Mouse (Mus musculus) mouse trophoblast stem cell (cell line): ENCODE results near the gene Ercc6.

Source experiments
- in situ Hi-C, 2 experiments: fragments of 300-500 bp; cut with MseI, MboI; formaldehyde crosslinking; loops; 2 replicates in 1 of 2; 3 replicates in 1 of 2; pipeline ENCODE4 v1.15.1; 2025

Ercc6 gene

DNA sequence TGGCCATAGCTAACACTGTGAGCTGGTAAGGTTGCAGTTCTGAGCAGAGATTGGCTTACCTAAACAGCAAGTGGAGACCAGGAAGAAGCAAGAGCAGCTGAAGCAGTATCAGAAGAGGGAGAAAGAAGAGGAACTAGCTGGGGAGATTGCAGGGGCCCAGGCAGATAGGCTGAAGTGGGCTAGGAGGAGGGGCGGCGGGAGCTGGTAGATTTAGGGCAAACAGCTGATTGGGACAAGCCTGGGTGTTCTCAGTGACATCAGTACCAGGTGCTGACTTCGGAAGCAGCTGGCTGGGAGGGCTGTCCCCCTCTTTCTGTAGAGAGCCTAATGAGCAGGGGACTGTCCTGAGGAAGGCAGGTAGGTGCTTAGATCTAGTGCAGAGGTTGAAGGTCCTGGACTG, 48.1 kb downstream of the Ercc6 start:
- in situ Hi-C loops = no loop called here

GRCm38 (mm10) chr14:32563661-32564060, 50.3 kb downstream of the Ercc6 start:
- in situ Hi-C loops = no loop called here

DNA sequence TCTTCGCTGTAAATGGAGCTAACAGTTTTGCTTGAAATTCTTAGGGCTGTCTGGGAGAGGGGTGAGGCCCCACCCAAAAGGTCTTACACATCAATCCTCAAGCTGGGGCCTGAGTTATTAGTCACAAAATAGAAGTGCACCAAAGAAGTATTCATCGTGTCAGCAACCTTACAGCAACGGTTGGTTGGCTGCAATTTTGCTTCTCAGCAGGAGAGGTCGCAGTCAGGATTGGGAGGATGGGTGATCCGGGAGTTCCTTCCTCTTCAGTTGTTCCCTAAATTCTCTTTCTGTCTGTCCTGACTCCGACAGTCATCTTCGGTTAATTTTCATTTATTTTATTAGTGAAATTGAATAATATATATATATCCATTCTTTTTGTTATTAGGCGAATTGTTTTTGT, 59.2 kb downstream of the Ercc6 start:
- in situ Hi-C loops = no loop called here

GRCm38 (mm10) chr14:32578420-32578819, 65.1 kb downstream of the Ercc6 start:
- in situ Hi-C loops = no loop called here

DNA sequence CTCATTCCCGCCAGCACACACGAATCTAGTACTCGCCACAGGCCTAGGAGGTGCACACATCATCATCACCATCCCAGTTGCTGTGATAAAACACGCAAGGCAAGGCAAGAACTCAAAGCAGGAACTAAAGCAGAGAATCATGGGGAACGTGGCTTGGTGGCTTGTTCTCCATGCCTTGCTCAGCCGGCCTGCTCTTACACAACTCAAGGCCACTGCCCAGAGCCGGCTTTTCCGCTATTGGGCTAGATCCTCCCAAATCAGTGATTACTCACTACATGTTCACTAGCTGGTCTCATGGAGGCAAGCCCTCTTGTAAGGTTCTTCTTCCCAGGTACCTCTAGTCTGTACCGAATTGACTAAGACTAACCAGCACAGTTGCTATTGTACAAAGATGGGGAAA, 70.4 kb downstream of the Ercc6 start:
- in situ Hi-C loops = no loop called here

GRCm38 (mm10) chr14:32587013-32587784, 73.9 kb downstream of the Ercc6 start:
- in situ Hi-C loops = no loop called here

DNA sequence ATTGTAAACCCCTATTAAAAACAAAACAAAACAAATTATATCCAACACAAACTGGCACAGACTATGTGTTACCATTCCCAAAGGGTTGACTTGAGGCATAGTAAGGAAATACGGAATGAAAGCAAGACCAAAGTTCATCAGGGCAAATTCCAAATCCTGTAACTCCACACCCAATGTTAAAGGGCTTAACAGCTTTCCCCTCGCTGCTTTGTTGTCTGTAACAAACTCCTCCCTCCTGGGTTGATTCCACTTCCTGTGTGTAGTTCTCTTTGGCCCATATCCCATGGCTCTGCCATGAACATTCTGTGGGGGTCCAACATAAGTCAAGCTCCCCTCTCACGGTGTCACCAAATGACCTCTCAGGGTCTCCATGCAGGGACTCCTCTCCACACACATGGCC, 77.1 kb downstream of the Ercc6 start:
- in situ Hi-C loops = no loop called here

DNA sequence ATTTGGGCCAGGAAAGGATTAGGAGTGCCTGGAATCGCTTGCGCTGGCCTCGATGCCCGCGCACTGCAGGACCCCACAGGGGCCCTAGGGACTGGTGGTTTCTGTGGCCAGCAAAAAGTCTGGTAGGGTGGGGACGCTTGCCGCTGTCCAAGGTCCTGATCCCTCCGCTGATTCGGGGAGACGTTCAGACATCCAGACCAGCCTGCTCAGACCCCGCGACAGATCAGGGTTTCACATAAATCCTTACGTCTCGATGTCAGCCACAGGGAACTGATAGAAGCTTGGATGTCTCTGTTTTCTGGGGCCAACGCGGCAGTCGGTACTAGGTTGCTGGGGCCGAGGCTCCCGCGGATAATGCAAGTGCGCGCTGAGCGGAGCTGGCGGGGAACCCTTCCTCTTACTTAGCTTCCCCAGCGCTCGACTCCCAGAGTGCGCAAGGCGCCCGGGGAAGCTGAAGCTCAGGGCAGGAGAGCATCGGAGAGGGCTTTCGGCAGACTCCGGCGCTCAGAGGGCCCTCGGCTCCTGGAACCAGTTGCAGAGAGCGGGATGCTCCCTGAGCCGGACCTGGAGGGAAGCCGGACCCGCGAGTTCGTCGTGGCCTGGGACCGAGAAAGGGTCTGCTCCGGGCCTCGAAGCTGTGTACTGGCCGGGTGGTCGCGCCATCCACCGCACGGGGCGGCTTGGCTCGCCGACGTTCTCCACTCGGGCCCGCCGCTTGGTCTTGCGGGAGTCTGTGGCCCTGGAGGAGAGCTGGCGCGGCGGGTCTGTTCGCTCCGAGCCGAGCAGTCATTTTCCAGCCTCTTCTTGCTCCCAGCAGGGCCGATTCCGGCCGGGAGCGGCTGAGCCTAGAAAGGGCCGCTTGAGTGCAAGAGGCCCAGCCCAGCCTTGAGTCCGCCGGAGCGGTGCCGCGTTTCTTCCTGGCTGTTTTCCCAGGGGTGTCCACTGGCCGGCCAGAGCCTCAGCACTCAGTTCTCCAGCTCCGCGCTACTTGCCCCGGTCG, 84.2 kb downstream of the Ercc6 start:
- in situ Hi-C loops = no loop called here

DNA sequence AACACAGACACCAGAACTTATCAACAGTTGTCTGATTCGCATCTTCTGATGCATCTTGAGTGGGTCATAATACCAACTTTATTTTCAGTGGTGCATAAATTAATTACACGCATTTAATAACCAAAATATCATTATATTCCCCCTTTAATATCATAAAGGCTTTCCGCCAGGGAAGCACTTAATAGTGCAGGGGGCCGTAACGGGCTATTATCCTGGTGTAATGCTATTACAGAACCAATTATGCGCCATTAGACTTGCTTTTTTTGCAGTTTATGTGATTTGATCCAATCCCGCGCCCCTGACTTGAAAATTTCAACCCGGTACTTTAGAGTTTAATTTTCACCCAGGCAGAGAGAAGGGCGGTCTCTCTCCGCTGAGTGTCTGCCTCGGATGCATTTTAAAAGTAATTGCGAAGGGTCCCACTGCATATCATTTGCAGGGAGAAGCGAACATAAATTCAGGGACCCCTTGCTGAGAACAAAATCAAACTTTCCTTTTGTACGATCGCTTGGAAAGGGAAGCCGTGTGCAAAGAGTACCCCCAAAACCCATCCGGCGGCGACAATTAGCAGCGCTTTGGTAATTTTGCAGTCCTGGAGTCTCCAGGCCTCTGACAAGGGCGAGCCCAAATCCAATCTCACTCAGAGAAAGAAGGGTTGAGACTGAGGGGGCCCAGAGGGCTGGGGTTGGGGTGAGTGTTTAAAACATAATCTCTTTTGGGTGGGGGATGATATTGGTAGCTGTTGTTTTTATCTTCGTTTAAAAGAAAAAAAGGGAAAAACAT, 85.3 kb downstream of the Ercc6 start:
- in situ Hi-C loops = no loop called here

- in situ Hi-C loops = no loop called here
Measured at GRCm38 (mm10) chr14:32599290-32600041, 86.1 kb downstream of the Ercc6 start, which contains the start of gene Prrxl1. Gene Prrxl1, plus strand, starts transcription at chr14:32599407.

- in situ Hi-C loops = no loop called here
Measured at GRCm38 (mm10) chr14:32600110-32600509, 86.8 kb downstream of the Ercc6 start.

DNA sequence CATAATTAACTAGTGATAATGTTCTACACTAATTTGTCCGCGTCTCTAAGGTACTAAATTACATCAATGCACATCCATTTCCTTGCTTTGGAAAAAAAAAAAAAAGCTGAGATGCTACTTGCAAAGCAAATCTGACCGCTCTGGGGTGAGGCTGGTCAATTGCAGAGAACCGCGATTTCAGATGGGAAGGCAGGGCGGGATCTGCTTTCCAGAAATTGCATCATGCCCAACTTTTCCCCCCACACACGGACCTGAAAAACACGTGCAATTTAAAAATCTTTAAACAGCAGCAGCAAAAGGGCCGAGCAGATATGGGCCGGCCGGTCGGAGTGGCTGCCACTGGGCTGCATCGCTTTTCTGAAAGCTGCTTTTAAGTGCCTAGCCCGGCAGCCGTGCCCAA, 92.2 kb downstream of the Ercc6 start:
- in situ Hi-C loops = no loop called here

DNA sequence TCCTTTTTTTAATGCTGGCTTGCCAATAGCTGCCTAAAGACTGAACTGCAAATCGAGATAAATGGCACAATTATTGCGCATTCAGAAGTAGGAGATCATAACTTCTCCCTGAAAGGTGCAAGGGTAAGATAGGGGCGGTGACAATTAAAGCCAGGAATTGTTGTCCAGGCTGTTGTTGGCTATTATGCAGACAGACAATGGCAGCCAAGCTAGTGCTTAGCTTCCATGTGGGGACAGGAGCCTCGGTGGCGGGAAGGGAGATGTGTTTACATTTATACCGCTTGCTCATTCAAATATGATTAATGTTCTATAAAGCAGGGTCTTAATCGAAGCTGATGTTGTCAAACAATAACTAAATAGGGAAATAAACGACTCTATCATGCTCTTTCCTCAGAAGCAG, 93.0 kb downstream of the Ercc6 start:
- in situ Hi-C loops = no loop called here

DNA sequence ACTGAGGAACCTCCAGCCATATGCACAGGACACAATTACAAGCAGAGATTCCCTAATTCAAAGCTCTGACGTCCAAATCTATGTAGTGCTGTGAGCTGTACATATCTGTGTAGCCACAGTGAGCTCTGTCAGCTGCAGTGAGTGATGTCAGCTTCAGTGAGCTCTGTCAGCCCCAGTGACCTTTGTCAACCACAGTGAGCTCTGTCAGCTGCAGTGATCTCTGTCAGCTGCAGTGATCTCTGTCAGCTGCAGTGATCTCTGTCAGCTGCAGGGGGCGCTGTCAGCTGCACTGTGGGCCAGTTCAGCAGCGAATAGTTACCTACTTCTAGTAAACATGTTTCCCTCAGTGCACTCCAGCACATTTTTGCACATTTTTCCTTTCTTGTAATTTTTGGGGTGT, 96.1 kb downstream of the Ercc6 start:
- in situ Hi-C loops = no loop called here

DNA sequence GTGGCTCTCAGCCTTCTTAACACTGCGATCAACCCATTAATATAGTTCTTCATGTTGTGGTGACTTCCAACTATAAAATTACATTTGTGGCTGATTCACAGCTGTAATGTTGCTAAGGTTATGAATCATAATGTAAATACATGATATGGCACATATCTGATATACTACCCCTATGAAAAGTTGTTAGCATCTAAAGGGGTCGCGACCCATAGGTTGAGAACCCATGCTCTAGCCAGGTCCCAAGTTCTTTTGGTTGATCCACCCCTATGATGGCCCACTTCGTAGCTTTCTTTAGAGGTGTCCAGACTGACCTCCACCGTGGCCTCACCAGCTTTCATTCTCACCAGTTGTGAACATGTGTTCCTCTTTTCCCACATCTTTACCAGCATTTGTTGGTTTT, 103.9 kb downstream of the Ercc6 start:
- in situ Hi-C loops = no loop called here

- in situ Hi-C loops = no loop called here
Measured at GRCm38 (mm10) chr14:32624245-32624644, 110.9 kb downstream of the Ercc6 start.

- in situ Hi-C loops = no loop called here
Measured at GRCm38 (mm10) chr14:32624811-32625210, 111.5 kb downstream of the Ercc6 start.

- in situ Hi-C loops = no loop called here
Measured at GRCm38 (mm10) chr14:32627271-32627670, 114.0 kb downstream of the Ercc6 start.

- in situ Hi-C loops = no loop called here
Measured at GRCm38 (mm10) chr14:32628584-32628983, 115.3 kb downstream of the Ercc6 start.
